Mouse (Mus musculus) kidney, postnatal 0 days (tissue): ENCODE measurements around the gene Sugct. TPM values are rescaled to one million over a fixed set of nuclear protein-coding genes. Genes with fewer than 3 reads are reported as not detected.

Experiments used
- ATAC-seq: fragments of 200-750 bp; cut with Nextera tagmentation; replicated peaks from 2 replicates; pipeline ENCODE4 v1.8.0; 2017; ENCODE audit warnings: low read depth, moderate number of reproducible peaks, moderate TSS enrichment, moderate library complexity; ENCODE audit not compliant: low FRiP score
- DNase-seq: peaks from one replicate; pipeline ENCODE4 v3.0.0-alpha.2; 2016; ENCODE audit warnings: low spot score
- H3K27ac ChIP-seq: fragments of 300-500 bp; sonication (generic); 2 replicates; pipeline ENCODE4 v1.5.1; 2014; ENCODE audit warnings: mild to moderate bottlenecking
- H3K27me3 ChIP-seq: fragments of 300-500 bp; sonication (generic); 2 replicates; pipeline ENCODE4 v1.6.1; 2014; ENCODE audit warnings: low read length, mixed read lengths; ENCODE audit not compliant: insufficient read depth
- H3K36me3 ChIP-seq: fragments of 300-500 bp; sonication (generic); 2 replicates; pipeline ENCODE4 v1.6.1; 2014; ENCODE audit warnings: low read length, mixed read lengths; ENCODE audit not compliant: insufficient read depth
- H3K4me1 ChIP-seq: fragments of 300-500 bp; sonication (generic); replicated peaks from 2 replicates; pipeline ENCODE4 v1.6.1; 2014; ENCODE audit warnings: antibody characterized with exemption, low read length, mixed read lengths; ENCODE audit not compliant: insufficient read depth
- H3K4me2 ChIP-seq: fragments of 300-500 bp; sonication (generic); 2 replicates; pipeline ENCODE4 v1.6.1; 2014; ENCODE audit warnings: mild to moderate bottlenecking, low read length, moderate library complexity, mixed read lengths
- H3K4me3 ChIP-seq: fragments of 300-500 bp; sonication (generic); replicated peaks from 2 replicates; pipeline ENCODE4 v1.5.1; 2014; ENCODE audit warnings: low read depth, low read length
- H3K9ac ChIP-seq: fragments of 300-500 bp; sonication (generic); 2 replicates; pipeline ENCODE4 v1.6.1; 2014; ENCODE audit warnings: low read depth, low read length
- H3K9me3 ChIP-seq: fragments of 300-500 bp; sonication (generic); replicated peaks from 2 replicates; pipeline ENCODE4 v1.6.1; 2016; ENCODE audit warnings: low read length, inconsistent platforms, mixed read lengths
- CTCF ChIP-seq: IDR thresholded peaks from 2 replicates; pipeline ENCODE4 v1.5.1; 2016; ENCODE audit warnings: antibody characterized with exemption, low read depth, mild to moderate bottlenecking, moderate library complexity
- WGBS: fragments of 180-500 bp; shearing (Covaris S2); extraction: QIAGEN DNeasy Blood & Tissue Kit; methylation state at CpG from one replicate; pipeline ENCODE4 v1.1.7; 2014; 5-methylcytosine and 5-hydroxymethylcytosine counted together
- polyA plus RNA-seq: library from polyadenylated mRNA; unstranded; fragments of >200 nt; fragmentation: Nextera tagmentation; extraction: Ambion mirVana; gene quantifications from 2 replicates; pipeline ENCODE4 v1.2.1, GENCODE M21; 2015

Gene Sugct
- polyA plus RNA-seq, 1 experiment from 2014 or later, result 33.1 TPM

DNA sequence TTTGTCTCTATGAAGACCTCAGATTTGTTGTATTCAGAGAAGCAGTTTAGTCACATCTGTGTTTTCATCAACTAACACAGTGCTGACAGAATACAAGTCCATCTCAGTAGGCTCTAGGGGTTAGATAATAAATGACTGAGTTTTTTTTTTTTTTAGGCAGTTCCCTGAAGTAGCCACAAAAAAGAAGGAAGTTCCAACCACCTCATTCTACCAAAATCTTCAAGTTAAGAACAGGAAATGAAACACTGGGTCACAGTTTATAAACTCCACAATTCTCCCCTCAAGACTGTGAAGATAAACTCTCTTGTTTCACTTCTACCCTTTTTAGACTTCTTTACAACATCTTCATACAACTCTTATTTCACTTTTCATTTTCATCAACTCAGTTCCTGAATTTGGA, 783.1 kb downstream of the Sugct start:
- Histone ChIP-seq H3K4me1 (no peaks in the 10 kb centered on the region), H3K4me2 (no peak overlapping the region), H3K4me3 (no peak overlapping the region), H3K9ac (no peak overlapping the region), H3K36me3 (no peaks in the 10 kb centered on the region), H3K27me3 (no peaks in the 10 kb centered on the region), H3K27ac (no peak overlapping the region), H3K9me3 (no peaks in the 10 kb centered on the region)
- no peak for DNase-seq
- no peak for ATAC-seq
- TF ChIP-seq CTCF, result no peak

DNA sequence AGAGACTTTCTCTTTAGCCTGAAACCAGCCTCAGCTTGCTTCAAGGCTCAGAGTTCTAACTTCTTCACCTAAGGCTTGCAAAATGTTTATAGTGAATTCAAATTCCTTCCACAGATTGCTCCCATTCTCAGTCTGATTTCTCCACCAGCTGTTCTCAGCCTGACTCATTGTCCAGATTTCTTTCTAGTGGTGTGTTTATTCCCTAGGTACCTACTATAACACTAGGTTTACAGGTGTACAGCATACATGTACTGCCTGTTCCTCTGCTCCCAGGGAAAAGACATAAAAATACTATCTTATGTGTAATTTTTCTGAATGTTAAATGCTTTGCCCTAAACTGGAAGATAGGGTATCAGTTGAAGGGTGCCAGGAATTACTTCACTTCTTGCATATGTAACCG, 788.4 kb downstream of the Sugct start:
- H3K9ac ChIP-seq, result no peak overlapping the region
- H3K4me1 ChIP-seq, result no peaks in the 10 kb centered on the region
- no peaks in the 10 kb centered on the region for H3K36me3 ChIP-seq
- H3K4me2 ChIP-seq, result no peak overlapping the region
- no peak for TF ChIP-seq CTCF
- H3K27me3 ChIP-seq, result no peaks in the 10 kb centered on the region
- no peak overlapping the region for H3K27ac ChIP-seq
- no peak overlapping the region for H3K4me3 ChIP-seq
- H3K9me3 ChIP-seq, result no peaks in the 10 kb centered on the region
- ATAC-seq, result no peak
- WGBS, result 84% methylated on average over 1 of the region's 1 CpGs
- DNase-seq, result no peak

DNA sequence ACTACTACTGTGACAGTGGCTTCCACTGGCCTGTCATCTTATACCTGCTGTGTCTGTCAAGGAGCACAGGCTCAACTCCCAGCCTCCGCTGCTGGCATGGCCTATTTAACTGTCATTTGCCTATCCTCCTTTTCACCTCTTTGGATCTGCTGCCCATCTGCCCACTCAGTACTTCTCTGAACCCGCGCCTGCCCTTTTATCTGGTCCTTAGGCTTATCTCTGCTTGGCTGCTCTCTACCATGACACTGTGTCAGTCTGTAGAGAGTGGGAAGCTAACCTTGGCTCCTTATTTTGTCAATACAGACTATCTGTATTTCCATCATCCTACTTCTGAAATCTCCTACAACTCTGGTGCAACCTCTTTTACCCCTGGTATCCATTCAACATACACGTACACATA, 793.9 kb downstream of the Sugct start:
- no peaks in the 10 kb centered on the region for H3K9me3 ChIP-seq
- ATAC-seq, result no peak
- no peak for DNase-seq
- WGBS, result 80% methylated on average over 4 of the region's 4 CpGs
- no peak overlapping the region for H3K4me2 ChIP-seq
- H3K36me3 ChIP-seq, result no peaks in the 10 kb centered on the region
- TF ChIP-seq CTCF, result no peak
- no peak overlapping the region for H3K9ac ChIP-seq
- no peak overlapping the region for H3K4me3 ChIP-seq
- H3K27me3 ChIP-seq, result no peaks in the 10 kb centered on the region
- no peaks in the 10 kb centered on the region for H3K4me1 ChIP-seq
- no peak overlapping the region for H3K27ac ChIP-seq

DNA sequence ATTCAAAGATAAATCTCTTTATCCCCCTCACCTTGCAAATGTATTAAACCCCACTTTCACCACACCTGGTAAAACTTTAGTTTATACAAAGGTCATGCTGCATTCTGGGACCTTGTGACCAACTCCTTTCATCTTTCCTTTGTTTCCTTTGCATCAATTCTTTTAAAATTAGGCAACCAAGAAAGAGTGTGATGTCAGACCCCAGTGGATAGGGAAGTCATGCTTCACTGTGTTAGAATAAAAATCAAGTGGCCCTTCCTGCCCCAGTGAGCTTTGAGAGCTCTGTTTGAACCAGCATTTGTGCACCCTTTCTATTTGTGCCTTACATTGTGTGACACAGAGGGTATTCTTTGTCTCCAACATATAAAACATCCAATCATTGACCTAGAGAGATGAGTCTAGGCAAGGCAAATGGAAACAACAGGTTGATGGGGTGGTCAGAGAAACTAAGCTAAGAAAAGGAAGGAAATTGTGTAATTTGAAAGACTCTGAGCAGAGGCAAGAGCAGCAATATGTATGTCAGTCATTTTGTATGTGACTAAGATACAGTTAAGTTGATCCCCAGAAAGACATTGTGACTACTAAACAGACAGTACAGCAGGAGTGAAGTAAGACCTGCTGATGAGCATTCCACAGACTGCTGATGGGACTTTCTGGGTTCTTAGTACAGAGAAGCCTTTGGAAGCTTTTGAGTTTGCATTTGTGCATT, 797.1 kb downstream of the Sugct start:
- Histone ChIP-seq H3K9me3 (no peaks in the 10 kb centered on the region), H3K27ac (no peak overlapping the region), H3K27me3 (no peaks in the 10 kb centered on the region), H3K36me3 (no peaks in the 10 kb centered on the region), H3K4me2 (no peak overlapping the region), H3K4me1 (no peaks in the 10 kb centered on the region), H3K4me3 (no peak overlapping the region), H3K9ac (no peak overlapping the region)
- no peak for DNase-seq
- no peak for TF ChIP-seq CTCF
- ATAC-seq, result no peak

DNA sequence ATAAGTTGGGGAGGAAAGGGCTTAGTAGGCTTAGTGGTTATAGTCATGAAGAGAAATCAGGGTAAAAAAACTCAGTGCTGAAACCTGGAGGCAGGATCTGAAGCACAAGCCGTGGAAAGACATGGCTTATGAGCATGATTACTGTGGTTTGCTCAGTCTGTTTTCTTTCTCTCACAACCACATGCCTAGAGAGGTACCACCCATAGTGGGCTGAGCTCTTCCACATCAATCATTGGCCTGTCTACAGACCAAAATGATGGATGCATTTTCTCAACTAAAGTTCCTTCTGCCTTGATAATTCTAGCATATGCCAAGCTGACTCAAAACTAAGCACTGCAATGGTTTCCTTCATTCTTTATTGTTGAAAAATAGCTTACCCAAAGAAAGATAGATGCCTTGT, 817.3 kb downstream of the Sugct start:
- H3K36me3 ChIP-seq, result no peaks in the 10 kb centered on the region
- TF ChIP-seq CTCF, result no peak
- H3K4me2 ChIP-seq, result no peak overlapping the region
- H3K9ac ChIP-seq, result no peak overlapping the region
- WGBS, result 64% methylated on average over 1 of the region's 1 CpGs
- H3K4me3 ChIP-seq, result no peak overlapping the region
- H3K4me1 ChIP-seq, result no peaks in the 10 kb centered on the region
- H3K27ac ChIP-seq, result no peak overlapping the region
- ATAC-seq, result no peak
- no peaks in the 10 kb centered on the region for H3K27me3 ChIP-seq
- H3K9me3 ChIP-seq, result no peaks in the 10 kb centered on the region
- no peak for DNase-seq

DNA sequence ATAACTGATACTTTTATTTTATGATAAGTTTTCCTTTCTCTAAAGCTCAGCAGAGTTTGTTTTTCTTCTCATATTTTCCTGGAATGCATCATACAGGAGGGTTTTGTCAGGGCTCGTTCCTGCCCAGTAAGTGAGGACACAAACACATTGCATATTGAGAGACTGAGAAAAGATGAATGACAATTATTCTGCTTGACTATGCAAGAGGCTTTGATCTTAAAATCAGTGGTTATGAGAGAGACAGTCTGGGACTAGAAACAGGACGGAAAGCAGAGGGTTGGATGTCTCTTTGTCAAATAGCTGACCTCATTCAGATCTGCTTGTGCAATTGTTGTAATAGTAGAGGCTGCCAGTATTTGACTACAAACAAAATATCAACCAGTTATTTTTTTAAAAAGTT, 835.4 kb downstream of the Sugct start:
- peak; percentile 44 for DNase-seq
- no peaks in the 10 kb centered on the region for H3K36me3 ChIP-seq
- no peak overlapping the region for H3K4me3 ChIP-seq
- WGBS, result 63% methylated on average over 2 of the region's 2 CpGs
- H3K9ac ChIP-seq, result no peak overlapping the region
- no peak for ATAC-seq
- no peak overlapping the region for H3K4me2 ChIP-seq
- no peaks in the 10 kb centered on the region for H3K27me3 ChIP-seq
- no peaks in the 10 kb centered on the region for H3K9me3 ChIP-seq
- TF ChIP-seq CTCF, result no peak
- H3K4me1 ChIP-seq, result no peaks in the 10 kb centered on the region
- H3K27ac ChIP-seq, result no peak overlapping the region

DNA sequence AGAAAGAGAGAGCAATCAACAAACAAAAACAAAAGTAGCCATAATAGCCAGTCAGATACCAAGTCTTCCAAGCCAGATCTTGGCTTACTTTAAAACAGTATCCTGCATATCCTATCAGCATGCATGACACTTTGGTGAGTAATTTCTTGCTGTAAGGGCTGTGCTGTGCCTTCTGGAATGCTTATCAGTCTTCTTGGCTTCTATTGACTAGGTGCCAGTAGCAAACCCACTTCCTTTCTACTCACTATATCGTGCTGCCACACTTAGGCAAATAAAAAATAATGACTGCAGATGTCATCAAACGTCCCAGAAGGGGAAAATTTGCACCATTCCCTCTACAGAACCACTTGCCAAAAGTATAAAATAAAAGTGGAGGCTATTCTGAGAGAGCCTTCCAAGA, 848.1 kb downstream of the Sugct start:
- Histone ChIP-seq H3K4me3 (no peak overlapping the region), H3K27me3 (no peaks in the 10 kb centered on the region), H3K4me2 (no peak overlapping the region), H3K27ac (no peak overlapping the region), H3K4me1 (no peaks in the 10 kb centered on the region), H3K9ac (no peak overlapping the region), H3K36me3 (no peaks in the 10 kb centered on the region), H3K9me3 (no peaks in the 10 kb centered on the region)
- ATAC-seq, result no peak
- 56% methylated on average over 2 of the region's 2 CpGs for WGBS
- DNase-seq, result no peak
- no peak for TF ChIP-seq CTCF
